Mouse (Mus musculus): ENCODE data around the gene F7. TPM values are rescaled to one million over a fixed set of nuclear protein-coding genes. Genes with fewer than 3 reads are reported as not detected.

The F7 gene
- polyA plus RNA-seq, 1 experiment: 0.04 TPM

DNA sequence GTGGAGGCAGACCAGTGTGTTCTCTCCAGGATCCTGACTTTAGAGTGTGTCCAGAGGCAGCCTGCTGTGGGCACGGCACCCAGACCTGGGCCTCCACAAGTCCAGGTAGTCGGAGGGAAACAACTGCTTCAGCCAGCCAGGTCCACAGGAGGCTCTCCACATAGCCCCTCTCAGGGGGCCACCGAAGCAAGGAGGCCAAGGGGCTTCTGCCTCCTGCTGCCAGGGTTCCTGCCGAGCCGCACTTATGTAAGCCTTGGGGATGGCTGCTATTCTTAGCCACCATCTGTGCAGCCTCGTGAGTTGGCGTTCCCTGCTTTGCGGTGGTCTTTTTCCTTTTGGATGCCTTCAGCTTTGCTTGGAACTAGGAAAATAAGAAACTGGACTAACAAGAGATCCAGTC lies 38.3 kb upstream of the F7 start:
- TF ChIP-seq GATA1 (IDR thresholded peaks at IDR 0.05; ENCODE audit: low read length) (no peak), TAL1 (IDR thresholded peaks at IDR 0.05; ENCODE audit: low read length) (no peak)
- Histone ChIP-seq H3K4me3 (replicated peaks) (no peak overlapping the region), H3K4me1 (ENCODE audit: control insufficient read depth) (no peaks in the 10 kb centered on the region), H3K36me3 (ENCODE audit: control insufficient read depth) (no peaks in the 10 kb centered on the region), H3K27me3 (ENCODE audit: control insufficient read depth) (no peaks in the 10 kb centered on the region), H3K9me3 (ENCODE audit: control insufficient read depth, low read length) (no peaks in the 10 kb centered on the region)

DNA sequence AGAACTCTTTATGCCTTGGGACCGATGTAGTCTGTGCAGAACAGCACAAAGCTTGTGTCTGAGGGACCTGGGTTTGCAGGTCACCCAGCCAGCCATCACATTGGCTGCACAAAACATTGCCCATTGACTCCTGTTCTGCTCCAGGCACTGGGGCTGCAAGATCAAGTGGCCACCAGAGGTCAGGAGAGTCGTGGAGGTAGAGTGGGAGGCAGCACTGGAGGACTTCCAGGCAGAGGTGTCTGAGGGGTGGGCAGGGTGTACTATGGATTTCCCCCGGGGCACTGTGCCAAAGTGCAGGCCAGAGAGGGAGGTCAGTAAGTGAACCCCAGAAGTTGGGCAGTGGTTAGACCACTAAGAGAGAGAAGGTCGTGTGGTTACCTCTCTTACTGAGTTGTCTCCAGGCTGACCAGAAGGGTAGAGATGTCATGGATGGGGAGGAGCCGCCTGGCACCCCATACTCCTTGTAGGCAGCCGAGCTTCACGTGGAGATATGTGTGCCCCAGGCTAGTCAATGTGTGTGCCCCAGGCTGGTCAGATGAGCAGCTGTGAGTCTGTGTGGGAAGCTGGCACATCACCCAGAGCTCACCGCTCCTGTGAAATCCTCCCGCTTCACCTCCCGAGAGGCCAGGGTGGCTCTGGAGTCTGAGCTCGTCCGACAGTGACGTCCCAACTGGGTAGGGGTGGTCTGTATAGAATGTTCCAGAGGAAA lies 37.0 kb upstream of the F7 start:
- Histone ChIP-seq H3K9me3 (ENCODE audit: control insufficient read depth, low read length) (no peaks in the 10 kb centered on the region), H3K36me3 (ENCODE audit: control insufficient read depth) (no peaks in the 10 kb centered on the region), H3K4me3 (replicated peaks) (no peak overlapping the region), H3K4me1 (ENCODE audit: control insufficient read depth) (no peaks in the 10 kb centered on the region), H3K27me3 (ENCODE audit: control insufficient read depth) (no peaks in the 10 kb centered on the region)
- TF ChIP-seq GATA1 (IDR thresholded peaks at IDR 0.05; ENCODE audit: low read length) (no peak), TAL1 (IDR thresholded peaks at IDR 0.05; ENCODE audit: low read length) (no peak)

DNA sequence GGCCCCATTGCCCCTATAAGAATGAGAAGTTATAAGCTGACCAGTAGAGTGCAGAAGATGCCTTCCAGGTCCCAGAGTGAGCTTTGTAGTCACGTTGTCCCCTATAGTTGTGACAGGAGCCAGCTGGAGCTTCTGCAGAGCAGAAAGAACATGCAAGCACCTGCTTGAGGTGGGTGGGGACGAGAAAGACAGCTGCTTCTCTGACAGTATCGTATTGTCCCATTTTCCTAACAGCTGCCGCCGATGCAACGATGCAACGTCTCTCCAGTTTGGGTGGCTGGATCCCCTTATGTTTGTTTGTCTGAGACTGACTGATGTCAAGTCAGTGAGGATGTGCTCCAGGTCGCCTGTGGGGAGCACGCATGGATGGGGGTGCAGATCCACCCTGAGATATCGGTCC lies 34.4 kb upstream of the F7 start:
- TF ChIP-seq TAL1 (IDR thresholded peaks at IDR 0.05; ENCODE audit: low read length) (no peak), GATA1 (IDR thresholded peaks at IDR 0.05; ENCODE audit: low read length) (no peak)
- H3K27me3 ChIP-seq (ENCODE audit: control insufficient read depth): no peaks in the 10 kb centered on the region

DNA sequence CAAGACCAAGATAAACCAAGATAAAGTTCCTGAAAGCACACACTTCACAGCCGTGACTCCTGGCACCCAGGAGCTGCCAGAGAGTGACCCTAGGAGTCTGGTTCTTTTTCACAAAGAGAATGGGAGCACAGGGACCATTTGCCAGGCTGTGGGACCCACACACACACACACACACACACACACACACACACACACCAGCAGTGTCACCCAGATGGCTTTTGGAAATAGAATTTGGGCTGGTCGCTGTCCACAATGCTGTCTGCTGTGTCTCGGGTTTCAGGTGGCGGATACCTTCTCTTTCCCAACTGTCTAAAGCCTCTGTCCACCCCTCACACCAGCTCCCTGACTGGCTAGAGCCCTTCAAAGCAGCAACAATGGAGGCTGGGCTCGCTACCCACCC lies 31.4 kb upstream of the F7 start:
- H3K4me1 ChIP-seq (ENCODE audit: control insufficient read depth): no peaks in the 10 kb centered on the region
- H3K4me3 ChIP-seq (replicated peaks): no peak overlapping the region
- H3K9me3 ChIP-seq (ENCODE audit: control insufficient read depth, low read length): no peaks in the 10 kb centered on the region
- TF ChIP-seq GATA1 (IDR thresholded peaks at IDR 0.05; ENCODE audit: low read length) (no peak), TAL1 (IDR thresholded peaks at IDR 0.05; ENCODE audit: low read length) (no peak)
- no peaks in the 10 kb centered on the region for H3K36me3 ChIP-seq (ENCODE audit: control insufficient read depth)
- H3K27me3 ChIP-seq (ENCODE audit: control insufficient read depth): no peaks in the 10 kb centered on the region

More for the DNA sequence above, 34.4 kb upstream of the F7 start:
- Histone ChIP-seq H3K4me1 (ENCODE audit: control insufficient read depth) (no peaks in the 10 kb centered on the region), H3K9me3 (ENCODE audit: control insufficient read depth, low read length) (no peaks in the 10 kb centered on the region), H3K36me3 (ENCODE audit: control insufficient read depth) (no peaks in the 10 kb centered on the region), H3K4me3 (replicated peaks) (no peak overlapping the region)

DNA sequence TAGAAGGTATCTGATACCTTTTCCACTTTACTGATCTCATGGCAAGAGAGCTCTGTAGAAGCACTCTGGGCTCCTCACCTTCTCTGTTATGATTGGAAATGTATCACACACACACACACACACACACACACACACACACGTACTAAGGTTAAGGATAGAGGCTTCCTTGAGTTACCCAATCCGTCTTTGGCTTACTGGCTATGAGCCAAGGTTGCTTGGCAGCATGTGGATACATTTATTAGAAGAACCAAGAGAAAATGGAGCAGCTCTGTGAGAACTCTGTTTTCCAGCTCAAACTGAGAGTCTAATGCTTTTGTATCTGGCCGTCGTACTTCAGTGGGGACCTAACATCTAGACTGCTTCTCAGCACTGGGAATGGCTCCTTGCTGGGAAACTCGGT lies 30.4 kb upstream of the F7 start:
- H3K36me3 ChIP-seq (ENCODE audit: control insufficient read depth): no peaks in the 10 kb centered on the region
- no peaks in the 10 kb centered on the region for H3K4me1 ChIP-seq (ENCODE audit: control insufficient read depth)
- no peaks in the 10 kb centered on the region for H3K9me3 ChIP-seq (ENCODE audit: control insufficient read depth, low read length)
- H3K27me3 ChIP-seq (ENCODE audit: control insufficient read depth): no peaks in the 10 kb centered on the region
- H3K4me3 ChIP-seq (replicated peaks): no peak overlapping the region
- TF ChIP-seq TAL1 (IDR thresholded peaks at IDR 0.05; ENCODE audit: low read length) (no peak), GATA1 (IDR thresholded peaks at IDR 0.05; ENCODE audit: low read length) (no peak)

DNA sequence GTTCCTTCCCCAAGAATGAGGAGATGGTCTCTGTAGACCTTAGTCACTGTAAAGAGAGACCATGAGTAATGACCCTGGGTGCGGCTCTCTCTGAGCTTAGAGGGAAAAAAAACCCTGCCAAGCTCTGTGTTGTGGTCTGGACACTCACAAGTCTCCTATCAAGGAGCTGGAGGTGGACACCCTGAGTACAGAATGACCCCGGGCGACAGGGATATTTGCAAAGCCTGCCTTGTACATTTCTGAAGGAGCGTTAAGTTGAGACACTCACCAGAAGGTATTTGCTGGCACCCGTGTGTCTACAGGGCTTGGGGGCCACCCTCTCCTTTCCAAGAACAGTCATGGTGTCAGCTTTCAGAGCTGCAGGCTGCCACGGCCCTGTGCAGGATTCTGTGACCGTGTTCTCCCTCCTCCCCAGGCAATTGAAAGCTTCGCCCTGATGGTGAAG lies 29.0 kb upstream of the F7 start:
- Histone ChIP-seq H3K4me1 (ENCODE audit: control insufficient read depth) (no peaks in the 10 kb centered on the region), H3K27me3 (ENCODE audit: control insufficient read depth) (no peaks in the 10 kb centered on the region), H3K9me3 (ENCODE audit: control insufficient read depth, low read length) (no peaks in the 10 kb centered on the region), H3K4me3 (replicated peaks) (no peak overlapping the region), H3K36me3 (ENCODE audit: control insufficient read depth) (no peaks in the 10 kb centered on the region)
- TF ChIP-seq TAL1 (IDR thresholded peaks at IDR 0.05; ENCODE audit: low read length) (no peak), GATA1 (IDR thresholded peaks at IDR 0.05; ENCODE audit: low read length) (no peak)

DNA sequence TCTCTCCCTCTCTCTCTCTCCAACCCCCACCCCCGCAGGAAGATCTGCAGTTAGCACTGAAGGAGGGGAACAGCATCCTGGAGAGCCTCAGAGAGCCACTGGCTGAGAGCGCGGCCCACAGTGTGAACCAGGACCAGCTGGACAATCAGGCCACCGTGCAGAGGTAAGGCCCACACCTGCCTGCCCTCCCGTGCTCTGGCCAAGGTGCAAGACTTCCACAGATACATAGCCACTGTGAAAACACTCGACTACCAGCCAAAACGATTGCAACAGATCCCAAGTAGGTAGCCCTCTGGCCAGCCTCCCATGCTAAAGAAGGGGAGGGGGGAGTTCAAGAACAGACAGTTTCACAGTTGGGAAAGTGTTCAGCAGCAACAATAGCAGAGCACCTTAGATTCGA lies 27.5 kb upstream of the F7 start:
- no peaks in the 10 kb centered on the region for H3K27me3 ChIP-seq (ENCODE audit: control insufficient read depth)
- TF ChIP-seq GATA1 (IDR thresholded peaks at IDR 0.05; ENCODE audit: low read length) (no peak), TAL1 (IDR thresholded peaks at IDR 0.05; ENCODE audit: low read length) (no peak)
- H3K9me3 ChIP-seq (ENCODE audit: control insufficient read depth, low read length): no peaks in the 10 kb centered on the region
- H3K4me3 ChIP-seq (replicated peaks): no peak overlapping the region
- H3K36me3 ChIP-seq (ENCODE audit: control insufficient read depth): no peaks in the 10 kb centered on the region
- no peaks in the 10 kb centered on the region for H3K4me1 ChIP-seq (ENCODE audit: control insufficient read depth)

DNA sequence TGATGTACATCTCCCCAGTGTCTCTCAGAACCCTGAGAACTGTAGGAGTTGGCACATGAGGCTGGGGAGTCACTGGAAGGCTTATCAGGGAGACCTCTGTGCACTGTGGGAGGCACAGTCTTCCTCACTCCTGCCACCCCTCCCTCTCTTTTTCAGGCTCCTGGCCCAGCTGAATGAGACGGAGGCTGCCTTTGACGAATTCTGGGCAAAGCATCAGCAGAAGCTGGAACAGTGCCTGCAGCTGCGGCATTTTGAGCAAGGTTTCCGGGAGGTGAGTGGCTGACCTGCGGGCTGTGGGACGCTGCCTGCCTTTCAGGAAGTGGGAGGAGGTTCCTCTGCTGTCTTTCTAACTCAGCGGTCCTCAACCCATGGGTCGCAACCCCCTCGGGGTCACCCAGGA lies 26.0 kb upstream of the F7 start:
- Histone ChIP-seq H3K36me3 (ENCODE audit: control insufficient read depth) (no peaks in the 10 kb centered on the region), H3K4me3 (replicated peaks) (no peak overlapping the region), H3K27me3 (ENCODE audit: control insufficient read depth) (no peaks in the 10 kb centered on the region), H3K9me3 (ENCODE audit: control insufficient read depth, low read length) (no peaks in the 10 kb centered on the region), H3K4me1 (ENCODE audit: control insufficient read depth) (no peaks in the 10 kb centered on the region)
- no peak for TF ChIP-seq GATA1 (IDR thresholded peaks at IDR 0.05; ENCODE audit: low read length)
- no peak for TF ChIP-seq TAL1 (IDR thresholded peaks at IDR 0.05; ENCODE audit: low read length)

DNA sequence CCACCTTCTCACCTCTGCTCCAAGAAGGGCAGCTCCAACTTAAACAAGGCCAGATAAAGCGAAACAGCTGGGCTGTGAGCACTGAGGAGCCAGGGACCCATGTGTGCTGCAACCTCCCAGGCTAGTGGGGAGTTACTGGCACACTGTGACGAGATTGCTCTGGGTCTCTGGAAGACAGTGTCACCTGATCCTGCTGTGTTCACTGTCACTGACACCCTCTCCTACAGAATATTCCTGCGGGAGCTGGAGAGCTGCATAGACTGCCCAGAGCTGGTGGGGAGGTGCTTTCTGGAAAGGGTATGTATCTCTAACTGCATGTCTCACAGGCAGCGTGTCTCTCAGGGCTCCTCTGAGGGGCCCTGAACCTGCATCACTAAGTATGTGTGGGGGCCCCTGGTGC lies 18.4 kb upstream of the F7 start:
- Histone ChIP-seq H3K9me3 (ENCODE audit: control insufficient read depth, low read length) (peaks cover 6% of the 10 kb centered on the region), H3K27me3 (ENCODE audit: control insufficient read depth) (no peaks in the 10 kb centered on the region), H3K4me1 (ENCODE audit: control insufficient read depth) (no peaks in the 10 kb centered on the region), H3K36me3 (ENCODE audit: control insufficient read depth) (no peaks in the 10 kb centered on the region), H3K4me3 (replicated peaks) (no peak overlapping the region)
- no peak for TF ChIP-seq TAL1 (IDR thresholded peaks at IDR 0.05; ENCODE audit: low read length)
- TF ChIP-seq GATA1 (IDR thresholded peaks at IDR 0.05; ENCODE audit: low read length): no peak

DNA sequence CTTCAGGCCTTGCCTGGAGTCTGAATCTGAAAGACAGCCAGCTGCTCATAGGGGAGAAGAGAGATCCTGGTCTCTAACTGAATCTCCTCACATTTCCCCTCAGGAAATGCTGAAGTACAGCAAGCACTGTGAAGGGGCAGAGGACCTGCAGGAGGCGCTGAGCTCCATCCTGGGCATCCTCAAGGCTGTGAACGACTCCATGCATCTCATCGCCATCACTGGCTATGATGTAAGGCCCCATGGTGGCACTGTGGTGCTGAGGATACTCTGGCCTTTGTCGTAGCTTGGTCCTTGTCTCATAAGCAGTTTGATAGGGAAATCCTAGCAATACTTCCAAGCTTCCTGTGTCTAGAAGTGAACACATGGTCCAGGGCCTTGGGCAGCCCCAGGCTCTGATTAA lies 15.5 kb upstream of the F7 start:
- no peaks in the 10 kb centered on the region for H3K36me3 ChIP-seq (ENCODE audit: control insufficient read depth)
- no peak for TF ChIP-seq GATA1 (IDR thresholded peaks at IDR 0.05; ENCODE audit: low read length)
- no peak for TF ChIP-seq TAL1 (IDR thresholded peaks at IDR 0.05; ENCODE audit: low read length)

More for the DNA sequence above, 15.5 kb upstream of the F7 start:
- Histone ChIP-seq H3K4me3 (replicated peaks) (no peak overlapping the region), H3K4me1 (ENCODE audit: control insufficient read depth) (no peaks in the 10 kb centered on the region), H3K27me3 (ENCODE audit: control insufficient read depth) (no peaks in the 10 kb centered on the region), H3K9me3 (ENCODE audit: control insufficient read depth, low read length) (peaks cover 6% of the 10 kb centered on the region)

Measured in erythroblast, embryonic 14.5 days (primary cell).